Mouse (Mus musculus) cortical plate, adult 2 months (tissue): ENCODE measurements at regions not wholly inside any gene's neighbourhood (a gene's known extent, or its start where the extent isn't known, plus 50 kb on each side); places are given as distances from the start of the nearest gene placed in this dataset.

Experiments used
- CTCF ChIP-seq: fragments of 200-500 bp; IDR thresholded peaks from 2 replicates; pipeline ENCODE4 v1.5.1; 2011; ENCODE audit warnings: mild to moderate bottlenecking, control low read depth, low read length; ENCODE audit not compliant: insufficient read depth; ENCODE audit errors: extremely low read depth
- POLR2A ChIP-seq: fragments of 200-500 bp; IDR thresholded peaks from 2 replicates; pipeline ENCODE4 v1.6.1; 2011; ENCODE audit warnings: mild to moderate bottlenecking, low read length, control low read depth; ENCODE audit not compliant: insufficient read depth; ENCODE audit errors: extremely low read depth

GRCm38 (mm10) chr15:36903922-36904321, 103.7 kb downstream of the Zfp706 start:
- TF ChIP-seq CTCF = no peak
- TF ChIP-seq POLR2A = no peak
